Mouse (Mus musculus): ENCODE data around the gene Kcnt2.
A peak's percentile ranks its signal among the peaks of the same experiment; 100 is the strongest.

Gene Kcnt2

DNA sequence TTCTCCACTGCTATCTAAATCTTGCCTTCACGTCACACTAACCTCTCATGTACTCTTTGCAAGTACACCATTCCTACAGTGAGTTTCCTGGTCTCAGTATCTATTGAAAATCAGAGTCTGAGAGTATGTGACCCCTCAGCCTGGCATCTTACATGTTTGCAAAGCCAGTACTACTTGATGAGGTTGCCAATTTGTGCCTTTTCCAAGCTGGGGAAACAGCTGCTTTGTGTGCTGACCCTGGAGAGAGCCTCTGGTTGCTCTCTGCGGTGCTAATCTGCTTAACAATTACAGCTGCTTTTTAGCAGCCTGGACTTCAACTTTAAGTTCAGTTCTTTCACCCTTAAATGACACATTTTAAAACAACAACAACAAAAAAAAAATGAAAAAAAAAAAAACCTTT is 133.6 kb downstream of the Kcnt2 start:
- no peak for DNase-seq

DNA sequence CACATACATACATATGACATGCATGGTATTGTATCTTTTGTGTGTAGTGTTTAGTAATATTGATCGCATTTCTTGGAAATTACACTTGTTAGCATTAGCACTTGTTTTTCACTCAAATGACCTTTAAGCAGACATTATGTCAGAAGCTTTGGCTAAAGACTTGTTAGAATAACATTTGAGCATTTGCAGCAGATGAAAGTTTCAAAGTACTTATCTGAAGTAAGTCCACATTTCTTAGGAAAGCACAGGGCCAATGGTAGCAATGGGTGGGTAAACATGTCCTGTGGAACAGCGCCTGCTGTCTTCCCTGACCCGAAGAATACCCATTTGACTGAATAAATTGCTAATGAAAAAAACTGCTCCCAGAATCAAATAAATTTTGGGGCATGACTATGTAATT is 135.1 kb downstream of the Kcnt2 start:
- DNase-seq, result peak in 1 of 2 experiments; percentile 5

DNA sequence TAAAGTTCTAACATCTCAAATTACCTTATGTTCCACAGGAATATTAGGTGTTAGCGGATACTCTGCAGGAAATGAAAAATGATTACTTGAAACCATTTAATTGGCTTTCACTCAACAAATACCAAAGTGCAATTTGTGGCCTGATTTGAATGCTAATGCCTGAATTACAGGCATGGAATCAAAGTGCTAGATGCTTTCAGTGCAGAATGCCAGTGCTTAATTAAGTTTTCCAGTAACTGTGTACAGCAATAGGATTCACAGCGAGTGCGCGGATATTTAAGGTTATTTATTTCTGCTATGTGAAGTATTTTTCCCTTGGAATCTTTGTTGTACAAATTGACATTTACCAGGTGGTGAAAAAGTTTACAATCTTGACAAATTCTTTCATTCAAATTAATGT is 144.3 kb downstream of the Kcnt2 start:
- no peak for DNase-seq

DNA sequence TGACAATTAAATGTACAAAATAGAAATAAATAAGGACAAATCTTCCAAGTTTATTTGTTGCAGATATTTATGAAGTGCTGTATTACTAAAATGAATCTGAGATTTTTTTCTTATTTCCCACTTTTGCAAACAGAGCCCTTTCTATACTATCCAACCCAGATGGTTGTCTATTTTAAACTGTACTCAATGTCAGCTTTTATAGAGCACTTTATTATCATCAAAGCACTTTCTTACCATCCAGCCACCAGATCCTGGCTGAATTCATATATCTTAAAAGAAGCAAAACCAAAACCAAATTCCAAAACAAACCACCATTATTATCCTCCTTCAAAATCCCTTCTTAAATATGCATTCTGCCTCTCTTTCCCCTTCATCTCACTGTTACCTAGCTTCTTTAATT is 151.8 kb downstream of the Kcnt2 start:
- no peak for DNase-seq

DNA sequence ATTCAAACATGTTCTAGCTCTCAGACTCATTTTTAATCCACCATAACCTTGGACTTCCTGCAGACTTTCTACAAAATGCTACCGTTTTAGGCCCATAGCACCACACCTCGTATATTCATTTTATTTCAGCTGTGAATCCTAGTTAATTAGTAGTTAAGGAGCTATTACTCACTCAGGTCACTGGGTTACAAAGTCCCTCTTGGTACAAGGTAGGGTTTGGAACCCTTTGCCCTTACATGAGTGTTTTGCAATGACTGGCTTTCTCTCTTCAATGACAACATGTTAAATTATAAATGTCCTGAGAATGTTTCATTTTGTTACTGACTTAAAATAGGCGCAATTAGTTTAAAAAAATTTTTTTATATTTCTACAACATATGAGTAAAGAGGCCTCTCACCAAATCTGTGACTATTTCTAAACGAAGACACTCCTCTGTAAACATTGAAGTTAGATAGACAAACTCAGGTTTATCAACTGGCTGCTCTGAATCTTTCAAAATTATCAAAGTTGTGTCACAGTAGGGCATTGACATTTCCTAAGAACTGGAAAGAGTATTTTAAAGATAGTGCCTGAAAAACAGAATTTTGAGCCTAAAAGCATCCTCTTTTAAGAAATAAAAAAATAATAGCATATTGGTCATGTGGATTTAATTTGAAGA is 160.8 kb downstream of the Kcnt2 start:
- no peak for DNase-seq

DNA sequence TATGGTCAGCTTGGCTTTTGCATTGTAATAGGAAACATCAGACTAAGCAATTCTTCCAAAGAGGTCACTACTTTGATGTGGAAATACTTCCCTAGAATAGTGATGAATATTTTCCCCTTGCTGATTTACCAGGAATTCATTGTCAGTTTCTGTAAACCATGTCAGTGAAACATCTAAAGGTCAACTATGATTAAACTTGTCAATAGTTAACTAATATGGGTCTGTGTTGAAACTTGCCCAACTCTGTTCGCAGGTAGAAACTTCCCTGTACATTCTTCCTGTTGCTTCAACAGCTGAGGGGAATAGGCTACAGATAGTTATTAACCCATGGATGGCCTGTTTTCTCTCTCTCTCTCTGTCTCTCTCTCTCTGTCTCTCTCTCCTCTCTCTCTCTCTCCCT is 169.8 kb downstream of the Kcnt2 start:
- no peak for DNase-seq

DNA sequence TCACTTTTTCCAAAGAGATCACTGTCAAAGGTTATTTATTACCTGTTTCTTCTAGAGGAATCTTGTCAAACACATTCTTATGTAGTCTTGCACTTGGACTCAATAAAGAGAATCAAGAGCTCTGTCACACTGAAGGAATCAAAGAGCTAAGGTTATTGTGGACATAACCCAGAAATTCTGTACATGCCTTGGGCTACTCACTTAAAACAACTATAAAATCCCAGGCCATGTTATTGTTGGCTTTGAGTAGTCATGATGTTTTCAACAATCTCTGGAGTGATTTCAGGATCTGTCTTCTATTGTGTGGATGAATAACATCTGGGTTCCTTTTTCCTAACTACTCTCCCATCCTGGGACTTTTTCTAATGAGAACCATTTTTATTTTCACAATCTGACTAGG is 177.0 kb downstream of the Kcnt2 start:
- no peak for DNase-seq

DNA sequence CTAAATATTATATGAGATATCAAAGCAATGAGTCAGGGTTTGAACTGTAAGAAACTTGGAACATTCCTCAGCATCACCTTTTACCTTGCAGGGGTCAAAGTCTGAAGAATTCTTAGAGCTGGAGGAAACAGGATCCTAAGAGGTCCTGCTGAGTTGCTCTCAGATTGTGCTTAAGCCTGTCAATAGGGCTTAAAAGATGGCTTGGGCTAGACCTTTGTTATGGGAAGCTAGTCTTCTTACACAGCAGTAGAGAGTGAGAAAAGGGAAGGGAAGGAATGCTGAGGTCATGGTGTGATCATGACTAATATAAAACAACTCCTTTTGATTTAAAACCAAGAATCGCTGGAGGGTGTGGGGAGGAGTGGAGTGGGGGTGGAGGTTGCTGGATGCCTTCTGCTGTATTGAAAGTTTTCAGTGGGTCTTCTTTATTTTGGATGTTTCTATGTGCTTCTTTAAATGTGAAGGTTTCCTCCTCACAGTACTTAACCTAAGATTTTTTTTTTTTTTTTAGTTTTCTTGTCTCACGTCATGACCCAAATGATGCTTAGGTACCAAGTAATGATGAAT is 183.4 kb downstream of the Kcnt2 start:
- no peak for DNase-seq

DNA sequence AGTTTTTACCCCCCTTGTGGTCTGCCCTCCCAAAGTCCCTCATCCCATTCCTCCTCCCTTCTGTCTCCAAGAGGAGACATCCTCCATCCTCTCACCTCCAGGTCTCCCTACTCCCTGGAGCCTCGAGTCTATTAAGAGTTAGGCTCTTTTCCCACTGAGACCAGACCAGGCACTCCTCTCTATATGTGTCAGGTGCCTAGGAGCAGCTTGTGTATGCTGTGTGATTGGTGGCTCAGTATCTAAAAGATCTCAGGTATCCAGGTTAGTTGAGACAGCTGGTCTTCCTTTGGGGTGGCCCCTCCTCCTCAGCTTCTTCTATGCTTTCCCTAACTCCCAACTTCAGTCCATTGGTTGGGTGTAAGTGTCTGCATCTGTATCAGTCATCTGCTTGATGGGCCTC is 186.1 kb downstream of the Kcnt2 start:
- no peak for DNase-seq

DNA sequence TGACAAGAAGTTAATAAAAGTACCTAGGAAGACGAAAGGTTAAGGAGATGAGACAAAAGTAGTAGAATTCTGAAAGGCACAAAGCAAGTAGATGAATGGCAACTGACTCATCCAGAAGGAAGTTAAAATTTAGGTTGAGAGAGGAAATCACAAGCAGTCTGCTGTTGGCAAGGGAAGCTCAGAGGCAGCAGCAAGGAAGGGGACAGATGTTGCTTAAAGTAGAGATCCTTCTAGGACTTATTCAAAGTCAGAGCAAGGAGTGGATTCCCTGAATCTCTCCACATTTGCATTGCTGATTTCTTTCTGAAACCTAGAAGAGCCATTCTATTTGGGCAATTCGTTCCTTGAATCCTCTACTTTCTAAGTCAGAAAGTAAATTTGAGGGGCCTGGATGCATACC is 188.8 kb downstream of the Kcnt2 start:
- DNase-seq, result no peak

DNA sequence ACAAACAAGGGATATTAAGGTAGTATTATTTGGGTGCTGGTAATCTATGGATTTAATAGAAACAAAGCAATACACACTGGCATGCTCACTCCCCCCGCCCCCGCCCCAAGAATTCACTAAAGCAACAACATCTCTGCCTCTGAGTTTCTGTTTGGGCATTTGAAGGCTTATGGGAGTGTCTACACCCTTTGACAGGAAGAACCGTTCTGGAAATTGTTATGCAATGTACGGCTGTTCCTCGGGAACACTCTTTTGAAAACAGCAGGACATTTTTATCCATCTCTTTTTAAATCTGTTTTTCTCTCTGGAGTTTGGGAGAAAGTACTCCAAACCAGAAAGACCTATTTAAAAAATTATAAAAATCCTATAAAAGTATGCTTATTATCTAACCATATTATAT is 192.2 kb downstream of the Kcnt2 start:
- no peak for DNase-seq

DNA sequence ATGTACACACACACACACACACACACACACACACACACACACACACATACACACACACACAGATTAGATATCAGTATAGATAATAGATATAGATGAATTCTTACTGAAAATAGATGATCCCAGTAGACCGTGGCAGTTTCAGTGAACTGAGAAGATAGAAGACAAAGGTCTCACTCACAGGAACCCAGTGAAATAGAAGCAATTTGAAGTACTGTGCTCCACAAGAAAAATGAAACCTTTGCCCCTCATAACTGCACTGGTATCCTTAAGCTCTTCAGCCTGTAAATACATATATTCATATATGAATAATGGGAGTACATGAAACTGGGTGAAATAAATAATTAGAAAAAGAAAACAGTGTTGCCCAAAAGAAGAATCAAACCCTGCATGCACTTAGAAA is 197.9 kb downstream of the Kcnt2 start:
- no peak for DNase-seq

DNA sequence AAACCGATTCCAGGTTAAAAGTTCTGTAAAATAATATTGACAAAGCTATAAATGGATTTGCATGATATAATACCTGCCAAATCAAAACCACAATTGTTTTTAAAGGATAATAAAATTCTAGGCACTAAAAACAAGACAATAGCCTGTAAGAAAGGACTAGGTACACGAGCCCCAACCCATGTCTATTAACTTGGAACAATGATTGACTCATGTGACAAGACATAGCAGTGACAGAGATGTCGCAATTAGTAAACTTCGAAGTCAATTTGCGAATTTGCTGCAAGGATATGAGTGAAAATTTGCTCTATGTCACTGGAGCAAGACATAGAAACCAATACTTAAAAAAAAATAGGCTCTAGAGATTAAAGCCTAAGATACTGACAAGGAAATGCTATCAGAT is 198.4 kb downstream of the Kcnt2 start:
- DNase-seq, result no peak

DNA sequence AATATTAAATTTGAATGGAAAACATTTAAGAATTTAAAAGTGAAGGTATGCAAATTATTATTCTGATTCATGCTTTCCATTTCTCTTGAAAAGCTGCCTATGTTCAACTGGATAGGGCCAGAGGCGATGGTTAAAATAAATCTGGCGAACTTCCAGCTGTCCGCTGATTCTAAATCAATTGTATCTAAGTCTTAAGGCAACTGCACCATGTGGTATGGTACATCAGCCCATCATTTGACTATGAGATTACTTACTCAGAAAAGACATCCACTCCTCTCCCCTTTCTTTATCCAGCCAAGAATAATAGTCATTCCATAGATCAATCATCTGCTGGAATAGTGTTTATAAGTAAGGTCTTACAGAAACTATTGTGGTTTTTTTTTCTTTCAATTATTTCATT is 205.5 kb downstream of the Kcnt2 start:
- DNase-seq, result no peak

DNA sequence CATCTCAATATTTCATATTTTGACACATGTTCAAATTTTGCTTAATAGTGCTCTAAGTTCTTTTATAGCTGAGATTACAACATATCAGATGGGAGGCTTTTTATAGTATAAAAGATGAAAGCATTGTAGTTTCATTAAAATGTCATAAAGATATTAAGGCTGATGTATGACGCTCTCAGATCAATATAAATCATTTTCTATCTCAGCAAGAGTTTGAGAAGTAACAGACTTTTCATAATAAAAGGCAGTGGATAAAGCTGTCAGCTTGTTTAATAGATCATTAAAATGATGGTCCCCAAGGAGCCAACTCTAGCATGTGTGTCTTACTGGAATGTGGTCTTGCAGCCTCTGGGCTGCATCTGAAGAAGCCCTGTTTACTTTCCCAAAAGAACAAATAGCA is 206.0 kb downstream of the Kcnt2 start:
- no peak for DNase-seq

DNA sequence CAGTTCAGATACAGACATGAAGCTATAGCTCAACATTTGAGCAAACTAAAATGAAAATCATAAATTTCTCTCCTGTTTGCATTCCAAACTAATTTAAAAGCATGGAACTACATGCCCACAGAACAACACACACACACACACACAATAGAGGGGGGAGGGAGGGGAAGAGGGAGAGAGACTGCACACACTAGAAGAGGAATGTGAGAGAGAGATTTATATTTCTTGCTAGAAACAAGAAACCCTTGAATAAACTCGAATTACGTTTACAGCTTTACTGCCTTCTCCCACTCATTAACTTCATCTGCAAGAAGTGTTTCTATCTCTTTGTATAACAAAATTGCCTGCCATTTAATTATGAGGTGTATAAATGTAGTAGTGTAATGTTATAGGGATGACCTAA is 209.9 kb downstream of the Kcnt2 start:
- DNase-seq, result no peak

DNA sequence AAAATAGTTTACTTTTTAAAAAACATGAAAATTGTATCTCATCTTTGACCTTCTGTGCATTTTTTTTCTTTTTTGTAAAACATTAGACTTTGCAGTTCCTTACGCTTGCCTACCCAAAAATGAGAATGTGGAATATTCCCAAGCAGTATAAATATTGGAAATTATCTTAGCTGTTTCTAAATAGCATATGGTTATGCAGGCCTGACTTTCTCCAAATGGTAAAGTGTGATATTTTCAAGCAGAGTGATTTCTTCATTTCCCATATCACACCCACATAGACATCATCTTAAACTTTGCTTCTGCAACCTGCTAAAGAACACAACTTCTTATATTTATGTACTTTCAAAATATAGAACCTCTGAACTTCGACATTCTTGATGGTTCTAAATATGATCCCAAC is 210.9 kb downstream of the Kcnt2 start:
- no peak for DNase-seq

DNA sequence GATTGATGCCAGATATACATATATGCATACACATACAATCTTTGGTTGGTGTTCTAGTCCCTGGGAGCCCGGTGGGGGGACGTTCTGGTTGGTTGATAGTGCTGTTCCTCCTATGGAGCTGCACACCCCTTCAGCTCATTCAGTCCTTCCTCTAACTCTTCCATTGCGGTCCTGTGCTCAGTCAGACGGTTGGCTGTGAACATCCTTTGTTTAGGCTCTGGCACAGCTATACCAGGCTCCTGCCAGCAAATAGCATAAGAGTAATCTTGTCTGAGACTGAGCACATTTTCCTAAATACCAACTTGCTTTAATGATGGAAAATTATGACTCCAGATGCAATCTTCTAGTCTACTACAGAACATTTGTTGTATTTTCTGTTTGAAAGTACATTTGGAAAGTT is 222.4 kb downstream of the Kcnt2 start:
- DNase-seq, result no peak

DNA sequence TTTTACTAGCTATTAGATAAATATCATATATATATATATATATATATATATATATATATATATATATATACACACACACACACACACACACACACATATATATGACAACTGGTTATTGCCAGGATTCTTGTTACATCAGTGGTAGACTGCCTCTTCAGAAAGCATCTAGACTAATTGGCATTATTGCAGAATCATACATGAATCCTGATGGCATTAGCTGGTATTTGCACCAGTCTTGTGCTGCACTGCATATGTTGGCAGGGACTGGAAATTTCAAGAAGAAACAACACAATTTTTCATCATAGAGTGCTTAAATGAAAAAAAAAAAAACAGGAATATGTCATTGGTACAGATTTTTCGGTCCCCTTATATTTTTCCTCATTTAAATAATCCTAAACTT is 223.6 kb downstream of the Kcnt2 start:
- DNase-seq, result no peak

DNA sequence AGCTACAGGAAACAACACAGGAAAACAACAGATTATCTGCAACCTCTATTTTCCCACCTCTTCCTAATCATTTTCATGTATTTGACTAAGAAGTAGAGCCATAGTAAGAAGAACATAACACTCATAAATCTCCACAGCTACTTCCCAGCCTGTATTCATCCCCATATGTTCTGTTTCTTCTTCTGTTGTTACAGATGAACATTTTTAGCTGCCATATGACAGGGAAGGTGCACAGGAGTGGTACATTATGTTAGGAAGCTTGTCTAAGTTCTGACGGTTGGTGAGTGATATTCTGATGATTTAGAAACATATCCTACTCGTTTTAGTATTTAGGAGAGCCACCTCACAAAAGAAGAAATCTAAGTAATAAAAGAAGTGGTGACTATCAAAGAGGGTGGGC is 231.0 kb downstream of the Kcnt2 start:
- DNase-seq, result no peak

DNA sequence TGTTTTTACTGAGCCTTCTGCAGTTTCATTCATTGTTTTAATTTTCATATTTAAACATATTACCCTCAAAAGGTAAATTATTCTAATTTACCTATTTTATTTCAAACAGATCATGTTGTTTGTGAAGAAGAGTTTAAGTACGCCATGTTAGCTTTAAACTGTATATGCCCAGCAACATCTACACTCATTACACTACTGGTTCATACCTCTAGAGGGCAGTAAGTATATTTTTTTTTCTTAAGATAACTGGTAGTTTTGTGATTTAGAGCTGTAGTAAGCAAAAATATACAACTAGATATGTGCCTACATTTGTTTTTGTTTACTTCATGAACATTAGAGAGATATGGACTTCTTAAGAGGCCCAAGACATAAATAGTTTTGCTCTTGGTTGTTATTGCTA is 238.1 kb downstream of the Kcnt2 start:
- no peak for DNase-seq

DNA sequence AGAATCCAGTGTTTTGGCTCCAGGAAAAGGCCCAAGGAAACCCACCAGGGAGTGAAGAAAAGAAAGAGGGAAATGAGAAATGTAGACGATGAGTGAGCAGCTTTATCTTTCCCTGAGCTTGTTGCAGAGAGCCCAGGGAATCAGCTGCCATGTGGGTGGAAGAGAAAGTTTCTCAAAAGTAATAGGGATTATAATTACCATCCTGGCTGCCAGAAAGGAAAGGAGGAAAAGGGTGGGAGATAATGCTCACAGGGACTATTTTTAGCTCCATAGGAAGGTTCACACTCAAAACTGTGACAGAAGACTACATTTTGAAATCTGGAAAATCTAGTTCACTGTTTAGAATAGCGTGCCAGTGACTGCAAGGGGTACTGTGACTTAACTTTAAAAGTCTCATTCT is 243.9 kb downstream of the Kcnt2 start:
- no peak for DNase-seq

DNA sequence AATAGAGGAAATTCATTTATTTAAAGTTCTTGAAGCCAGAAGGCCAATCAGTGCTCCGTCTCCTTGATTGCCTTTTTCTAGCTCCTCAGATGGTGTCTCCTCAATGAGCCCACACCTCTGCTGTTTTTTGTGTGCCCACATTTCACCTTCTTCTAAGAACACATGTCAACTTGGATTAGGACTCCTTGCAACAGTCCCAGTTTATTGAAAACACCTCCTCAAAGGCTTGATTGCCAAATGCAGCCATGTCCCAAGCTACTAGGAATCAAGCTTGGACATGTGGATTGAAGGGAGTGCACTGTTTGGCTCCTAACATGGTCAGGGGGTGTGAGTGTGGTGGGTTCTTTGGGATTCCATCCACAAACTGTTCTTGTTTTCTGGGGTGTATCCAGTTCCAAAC is 245.4 kb downstream of the Kcnt2 start:
- DNase-seq, result no peak

DNA sequence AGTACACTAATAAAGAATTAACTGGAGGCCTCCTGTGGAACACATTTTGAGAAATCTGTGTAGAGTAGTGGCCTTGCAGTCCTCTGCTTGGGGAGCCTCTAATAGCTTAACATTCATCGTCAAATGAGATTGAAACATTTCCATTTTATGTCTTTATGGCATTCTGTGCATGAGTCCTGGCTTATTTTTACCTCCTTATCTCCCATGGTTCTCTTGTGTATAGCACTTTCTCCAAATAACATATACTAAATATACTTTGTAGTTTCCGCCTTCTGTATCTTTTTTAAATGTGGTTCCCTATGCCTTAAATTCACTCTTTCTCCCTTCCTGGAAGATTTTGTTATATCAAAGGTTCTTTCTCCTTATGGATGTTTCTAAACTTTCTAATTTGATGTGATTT is 246.3 kb downstream of the Kcnt2 start:
- DNase-seq, result no peak

DNA sequence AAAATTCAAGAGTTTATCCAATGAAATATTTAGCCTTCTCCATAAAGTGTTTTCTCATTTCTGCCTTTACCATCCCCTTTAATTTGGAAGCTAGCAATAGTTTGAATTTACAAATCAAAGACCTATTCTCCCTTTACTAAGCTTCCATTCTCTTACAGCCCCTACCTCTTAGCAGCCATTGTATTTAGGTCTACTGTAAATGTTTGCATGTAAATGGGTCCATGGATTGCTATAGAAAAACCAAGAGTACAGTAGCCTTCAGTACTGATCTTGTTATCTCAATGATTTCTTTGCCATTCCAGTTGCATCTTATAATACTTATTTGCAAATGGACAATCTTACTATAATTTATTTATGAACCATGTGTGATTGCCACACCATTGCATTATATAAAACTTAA is 267.5 kb downstream of the Kcnt2 start:
- DNase-seq, result no peak
